Mouse (Mus musculus) lung, postnatal 10 days (tissue): ENCODE results near the gene Smco3.

Experiments used
- DNase-seq: peaks from one replicate; pipeline ENCODE4 v3.0.0; 2021

Gene Smco3

GRCm38 (mm10) chr6:136845706-136846480 is 10.6 kb upstream of the Smco3 start:
- DNase-seq = no peak

GRCm38 (mm10) chr6:136844903-136845302 is 9.7 kb upstream of the Smco3 start:
- no peak for DNase-seq

DNA sequence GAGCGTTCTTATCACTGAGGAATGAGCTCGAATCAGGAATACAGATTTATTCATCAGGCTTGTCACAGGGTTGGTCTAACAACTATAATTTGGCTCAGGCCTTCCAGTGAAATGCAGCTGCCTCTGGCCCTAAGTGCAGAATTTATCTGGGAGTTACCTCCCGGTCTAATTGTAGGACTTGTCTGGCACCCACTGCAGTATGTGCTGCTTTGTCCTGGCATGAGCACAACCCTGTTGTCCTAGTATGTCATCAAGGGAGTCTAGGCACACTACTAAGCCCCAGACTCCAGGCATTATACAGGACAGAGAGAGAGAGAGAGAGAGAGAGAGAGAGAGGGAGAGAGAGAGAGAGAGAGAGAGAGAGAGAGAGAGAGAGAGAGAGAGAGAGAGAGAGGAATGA is 2.1 kb upstream of the Smco3 start:
- DNase-seq = no peak

DNA sequence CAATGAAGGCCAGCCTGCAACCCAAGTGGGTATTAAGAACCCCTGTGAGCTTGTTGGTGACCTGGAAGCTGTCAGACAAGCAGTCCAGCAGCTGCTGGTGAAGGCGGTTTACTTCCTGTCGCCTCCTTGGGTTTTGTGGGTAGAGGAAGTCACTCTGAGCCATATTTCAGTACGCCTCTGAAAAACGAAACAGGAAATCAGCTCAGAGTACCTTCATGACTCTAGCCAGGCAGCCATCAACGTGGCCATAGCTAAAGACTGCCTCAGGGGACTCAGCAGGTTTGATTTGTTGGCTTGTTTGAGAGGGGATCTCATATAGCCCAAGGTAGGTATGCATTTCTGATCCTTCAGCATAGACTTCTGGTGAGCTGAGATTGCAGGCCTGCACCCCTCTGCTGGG is 3.5 kb downstream of the Smco3 start:
- DNase-seq = no peak

- DNase-seq = no peak
Measured at GRCm38 (mm10) chr6:136828681-136829080, 6.6 kb downstream of the Smco3 start.

DNA sequence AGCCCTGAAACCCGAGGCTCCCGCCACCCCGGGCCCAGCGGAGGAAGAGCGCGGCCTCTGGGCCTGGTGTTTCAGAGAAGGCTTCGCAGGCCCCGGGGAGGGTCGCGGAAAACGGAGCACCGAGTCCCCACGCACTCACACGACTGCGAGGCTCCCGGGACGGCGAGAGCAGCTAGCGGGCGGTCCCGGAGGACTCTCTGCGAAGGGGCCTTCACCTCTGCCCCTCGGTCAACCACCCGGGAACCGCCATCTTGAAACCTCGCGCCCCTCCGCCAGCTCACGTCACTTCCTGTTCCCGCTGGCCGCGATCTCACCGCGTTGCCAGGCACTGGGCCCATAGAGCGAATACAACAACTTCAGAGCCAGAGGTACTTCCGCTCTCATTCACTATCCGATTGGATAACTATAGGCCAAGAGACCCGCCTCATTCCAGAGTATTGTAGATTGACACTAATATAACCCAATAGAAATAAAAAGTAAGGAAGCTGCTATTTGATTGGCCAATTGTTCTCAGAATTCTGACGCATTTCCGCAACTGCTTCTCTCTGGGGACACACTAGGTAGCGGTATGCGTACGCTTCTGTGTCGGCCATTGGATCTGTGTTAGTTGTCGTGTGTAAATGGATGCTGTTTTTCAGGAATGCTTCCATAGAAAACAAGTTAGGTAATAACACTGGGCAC is 7.2 kb downstream of the Smco3 start, which contains the start of gene Wbp11:
Gene Wbp11 (minus strand): TSS at position 353 of the 681 bp plus-strand sequence.
- peak; percentile 97 for DNase-seq

DNA sequence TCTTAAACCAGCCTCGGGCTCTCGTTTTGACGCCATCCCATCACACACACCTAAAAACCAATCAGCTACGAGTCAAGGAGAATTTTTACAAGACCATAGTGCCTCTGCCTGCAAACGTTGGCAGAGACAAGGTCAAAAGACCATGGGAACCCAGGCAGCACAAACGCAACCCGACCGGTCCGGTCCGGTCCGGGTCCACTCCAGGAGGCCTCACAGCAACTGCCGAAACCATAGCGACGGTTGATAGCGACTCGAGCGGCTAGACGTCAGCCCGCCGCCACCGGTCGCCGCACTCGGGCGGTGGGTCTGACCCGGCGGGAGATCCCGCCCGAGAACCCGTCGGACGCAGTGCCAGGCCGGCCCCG is 7.8 kb downstream of the Smco3 start, which contains the start of gene BC049715:
Gene BC049715 (plus strand): TSS at position 111 of the 365 bp plus-strand sequence.
- no peak for DNase-seq

- DNase-seq = no peak
Measured at GRCm38 (mm10) chr6:136827116-136827515, 8.1 kb downstream of the Smco3 start.

DNA sequence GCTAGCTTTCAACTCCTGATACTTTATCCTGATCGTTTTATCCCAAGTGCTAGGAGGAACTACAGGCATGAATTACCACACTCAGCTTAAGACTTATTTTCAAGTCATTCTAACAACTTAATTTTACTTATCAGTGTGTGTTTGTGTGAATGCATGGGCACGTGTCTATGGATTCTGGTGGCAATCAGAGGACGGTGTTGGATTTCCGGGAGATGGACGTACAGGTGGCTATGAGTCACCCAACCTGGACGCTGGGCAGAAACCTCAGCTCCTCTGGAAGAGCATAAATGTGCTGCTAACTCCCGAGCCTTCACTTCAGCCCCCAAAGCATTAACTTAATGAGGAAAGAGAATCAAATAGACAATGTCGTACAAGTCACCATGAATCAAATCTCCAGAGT is 10.3 kb downstream of the Smco3 start:
- no peak for DNase-seq

DNA sequence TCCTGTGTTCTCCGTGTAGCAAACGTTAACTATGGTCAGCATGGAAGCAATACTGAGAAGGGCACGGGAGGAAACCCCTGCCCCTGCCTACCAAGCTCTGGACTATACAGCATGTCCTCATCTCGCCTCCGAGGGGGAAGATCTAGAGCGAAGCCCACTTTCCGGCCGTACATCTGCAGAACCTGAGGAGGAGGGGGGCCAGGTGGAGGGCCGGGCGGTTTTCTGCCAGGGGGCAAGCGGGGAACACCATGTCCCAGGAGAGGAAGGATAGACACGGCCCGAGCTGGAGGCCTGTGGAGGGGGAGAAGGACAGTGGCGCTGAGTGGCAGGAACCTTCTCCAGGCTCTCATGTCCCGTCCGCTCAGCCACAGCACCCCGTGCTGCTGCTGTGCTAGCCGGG is 14.2 kb downstream of the Smco3 start:
- no peak for DNase-seq

- DNase-seq = no peak
Measured at GRCm38 (mm10) chr6:136820381-136820780, 14.9 kb downstream of the Smco3 start.

GRCm38 (mm10) chr6:136817549-136817948 is 17.7 kb downstream of the Smco3 start:
- DNase-seq = no peak

GRCm38 (mm10) chr6:136816826-136817225 is 18.4 kb downstream of the Smco3 start:
- no peak for DNase-seq

DNA sequence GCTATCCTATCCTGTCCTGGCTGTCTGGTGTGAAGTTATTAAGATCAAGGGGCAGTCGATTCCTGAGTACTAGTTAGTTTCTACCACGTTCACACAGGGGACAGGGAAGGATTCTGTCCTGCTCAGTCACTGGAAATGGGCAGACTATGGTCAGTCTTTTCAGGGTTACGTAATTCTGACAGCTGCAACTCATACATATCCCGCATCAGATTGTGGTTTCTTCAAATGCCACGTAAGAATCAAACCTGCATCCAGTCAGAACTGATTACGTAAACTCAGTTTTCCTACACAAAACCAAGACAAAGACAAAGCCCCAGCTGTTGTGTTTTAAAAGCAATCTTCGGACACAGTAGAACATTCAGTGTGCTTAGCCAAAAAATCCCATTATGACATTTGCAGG is 19.9 kb downstream of the Smco3 start:
- no peak for DNase-seq

- peak; percentile 68 for DNase-seq
Measured at GRCm38 (mm10) chr6:136813117-136813516, 22.1 kb downstream of the Smco3 start.

- DNase-seq = no peak
Measured at GRCm38 (mm10) chr6:136811196-136811595, 24.1 kb downstream of the Smco3 start.

GRCm38 (mm10) chr6:136809673-136810072 is 25.6 kb downstream of the Smco3 start:
- no peak for DNase-seq

- peak; percentile 69 for DNase-seq
Measured at GRCm38 (mm10) chr6:136809077-136809476, 26.2 kb downstream of the Smco3 start.

DNA sequence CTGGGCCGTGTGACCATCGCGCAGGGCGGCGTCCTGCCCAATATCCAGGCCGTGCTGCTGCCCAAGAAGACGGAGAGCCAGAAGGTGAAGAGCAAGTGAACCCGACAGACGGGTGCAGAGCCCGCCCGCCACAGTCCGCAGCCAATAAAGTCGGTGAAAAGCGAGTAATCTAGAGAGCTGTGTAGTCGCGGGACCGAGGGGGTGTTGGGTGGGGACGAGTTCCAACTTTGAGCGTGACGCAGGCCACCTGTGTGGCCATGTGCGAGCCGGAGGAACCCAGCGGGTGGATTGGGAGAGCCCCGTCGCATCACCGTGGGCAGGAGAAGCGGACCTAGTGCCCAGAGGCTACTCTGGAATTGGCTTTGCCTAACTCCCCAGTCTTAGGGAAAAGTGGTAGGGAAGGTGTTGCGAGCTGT is 26.6 kb downstream of the Smco3 start:
- DNase-seq = peak; percentile 54

DNA sequence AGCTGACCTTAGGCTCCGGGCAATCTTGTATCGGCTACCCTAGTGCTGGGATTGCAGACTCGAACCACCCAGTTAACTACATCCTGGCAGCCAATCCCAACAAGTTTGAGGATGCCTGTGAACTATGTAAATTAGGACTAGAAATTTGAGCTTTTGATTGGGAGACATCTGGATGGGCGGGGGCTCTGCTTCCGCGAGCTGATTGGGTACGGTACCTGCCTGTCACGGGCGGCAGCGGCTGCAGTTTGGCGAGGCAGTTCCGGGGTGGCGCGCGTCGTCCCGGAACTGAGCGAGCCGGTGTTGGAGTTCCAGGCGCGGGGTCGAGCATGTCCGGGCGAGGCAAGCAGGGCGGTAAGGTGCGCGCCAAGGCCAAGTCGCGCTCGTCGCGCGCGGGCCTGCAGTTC is 27.2 kb downstream of the Smco3 start, which contains the start of gene H2afj:
Gene H2afj (plus strand): TSS at position 231 of the 404 bp plus-strand sequence.
- peak; percentile 99 for DNase-seq

DNA sequence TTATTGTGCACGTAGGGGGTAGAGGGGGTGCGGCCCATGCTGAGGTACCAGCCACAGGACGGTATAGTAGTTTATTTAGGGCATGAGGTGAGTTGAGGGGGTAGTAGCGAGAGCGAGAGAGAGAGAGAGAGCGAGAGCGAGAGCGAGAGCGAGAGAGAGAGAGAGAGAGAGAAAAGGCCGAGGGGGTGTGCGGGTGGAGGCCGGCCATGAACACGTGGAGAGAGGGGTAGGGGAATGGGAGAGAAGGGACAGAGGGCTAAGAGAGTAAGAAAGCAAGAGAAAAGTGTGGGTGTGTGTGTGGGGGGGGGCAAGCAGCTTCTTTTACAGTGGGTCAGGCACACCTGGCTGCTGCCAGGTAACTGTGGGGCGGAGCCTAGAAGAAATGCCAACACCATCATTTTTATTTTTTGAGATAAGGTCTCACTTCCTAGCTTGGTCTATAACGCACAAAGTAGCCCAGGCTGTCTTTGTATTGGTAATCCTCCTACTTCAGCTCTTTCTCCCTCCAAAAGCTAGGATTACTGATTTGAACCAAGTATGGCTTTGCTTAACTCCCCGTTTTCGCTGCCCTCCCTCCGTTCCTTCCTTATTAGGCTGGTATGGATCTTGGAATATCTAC is 27.7 kb downstream of the Smco3 start:
- DNase-seq = no peak

- peak; percentile 57 for DNase-seq
Measured at GRCm38 (mm10) chr6:136806819-136807218, 28.4 kb downstream of the Smco3 start.

DNA sequence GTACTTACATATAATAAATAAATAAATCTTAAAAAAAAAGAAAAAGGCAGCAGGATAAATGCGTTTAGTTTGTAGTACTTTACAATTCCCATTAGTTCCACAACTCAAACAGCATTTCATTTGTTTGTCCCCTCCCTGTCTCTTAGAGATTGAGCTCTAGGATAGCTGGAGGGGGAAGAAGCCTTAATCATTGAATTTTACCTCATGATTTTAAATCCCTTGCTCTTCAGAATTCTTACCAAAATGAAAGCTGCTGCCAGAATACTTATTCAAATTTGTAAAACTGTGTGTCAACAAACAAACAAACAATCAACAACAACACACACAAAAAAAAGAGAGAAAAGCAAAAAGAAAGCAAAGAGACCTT is 29.9 kb downstream of the Smco3 start:
- DNase-seq = no peak
